Mouse (Mus musculus): ENCODE measurements around the gene Zfp964. TPM values are rescaled to one million over a fixed set of nuclear protein-coding genes. Genes with fewer than 3 reads are reported as not detected.
"Not testable (repeated sequence)": the region's sequence is repeated elsewhere in the genome, so short reads cannot be mapped to it uniquely, and the experiment has no call there.

Zfp964 gene
- polyA plus RNA-seq (2016; fragmentation: Nextera tagmentation; extraction: Ambion mirVana), result 1.6 and 1.8 TPM in 2 replicates

- no peaks in the 10 kb centered on the region for H3K9me3 ChIP-seq (replicated peaks)
- H3K27ac ChIP-seq, result peak within 1 kb of the TSS; percentile 93
- WGBS, result under 1% methylated on average over 55 of the region's 55 CpGs
- peaks cover 8% of the 10 kb centered on the region for H3K4me1 ChIP-seq
- H3K4me3 ChIP-seq, result peak within 1 kb of the TSS; percentile 63
- H3K27me3 ChIP-seq (ENCODE audit: low read depth, poor library complexity, severe bottlenecking), result 0 out of 2 replicates have a peak, but pooled peaks cover 4% of the 10 kb centered on the region
- H3K36me3 ChIP-seq, result no peaks in the 10 kb centered on the region; the same call in 1 of the 2 replicates
- DNase-seq (ENCODE audit: low spot score), result peak; percentile 90
These were observed at the start of gene Zfp964 for GRCm38 (mm10) chr8:69654358-69654981. TSS of gene Zfp964 (plus strand) at chr8:69654479.

DNA sequence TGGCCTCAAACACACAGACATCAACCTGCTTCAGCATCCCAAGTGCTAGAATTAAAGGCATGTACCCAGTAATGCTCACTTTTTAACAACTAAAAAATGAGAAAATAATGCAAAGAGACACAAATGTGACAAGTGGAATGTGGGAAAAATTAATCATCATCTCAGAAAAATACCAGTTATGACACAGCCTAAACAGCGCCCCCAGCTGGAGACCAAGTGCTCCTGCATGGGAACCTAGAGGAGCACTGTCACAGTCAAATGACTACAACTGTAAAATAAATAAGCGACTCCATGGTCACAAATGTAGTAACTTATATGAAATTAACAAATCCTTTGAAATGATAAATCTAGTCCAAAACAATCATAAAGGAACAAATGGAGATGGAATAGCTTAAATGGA, 39.6 kb upstream of the Zfp964 start:
- no peak overlapping the region for H3K4me3 ChIP-seq
- no peaks in the 10 kb centered on the region for H3K27me3 ChIP-seq (ENCODE audit: low read depth, poor library complexity, severe bottlenecking)
- 65% methylated on average over 2 of the region's 2 CpGs for WGBS
- H3K27ac ChIP-seq, result no peak overlapping the region
- no peaks in the 10 kb centered on the region for H3K9me3 ChIP-seq (replicated peaks)
- DNase-seq (ENCODE audit: low spot score), result no peak
- no peaks in the 10 kb centered on the region for H3K4me1 ChIP-seq
- peaks cover 96% of the 10 kb centered on the region for H3K36me3 ChIP-seq

GRCm38 (mm10) chr8:69618078-69618477, 36.2 kb upstream of the Zfp964 start:
- H3K27ac ChIP-seq, result no peak overlapping the region
- H3K36me3 ChIP-seq, result peaks cover 71% of the 10 kb centered on the region
- no peaks in the 10 kb centered on the region for H3K27me3 ChIP-seq (ENCODE audit: low read depth, poor library complexity, severe bottlenecking)
- H3K4me3 ChIP-seq, result no peak overlapping the region
- no peaks in the 10 kb centered on the region for H3K9me3 ChIP-seq (replicated peaks)
- whole genome bisulfite sequencing, result 95% methylated on average over 1 of the region's 1 CpGs
- DNase-seq (ENCODE audit: low spot score), result no peak
- no peaks in the 10 kb centered on the region for H3K4me1 ChIP-seq

GRCm38 (mm10) chr8:69625095-69625789, 29.0 kb upstream of the Zfp964 start, which contains the start of gene Zfp868:
TSS of gene Zfp868 (minus strand) at chr8:69625548.
- peak within 1 kb of the TSS; percentile 99 for H3K27ac ChIP-seq
- no peaks in the 10 kb centered on the region for H3K27me3 ChIP-seq (ENCODE audit: low read depth, poor library complexity, severe bottlenecking)
- H3K4me1 ChIP-seq, result peaks cover 6% of the 10 kb centered on the region; the same call in 1 of the 2 replicates
- under 1% methylated on average over 41 of the region's 41 CpGs for WGBS
- peak within 1 kb of the TSS; percentile 76 for H3K4me3 ChIP-seq
- H3K9me3 ChIP-seq (replicated peaks), result no peaks in the 10 kb centered on the region
- peaks cover 11% of the 10 kb centered on the region for H3K36me3 ChIP-seq
- DNase-seq (ENCODE audit: low spot score), result peak; percentile 98

DNA sequence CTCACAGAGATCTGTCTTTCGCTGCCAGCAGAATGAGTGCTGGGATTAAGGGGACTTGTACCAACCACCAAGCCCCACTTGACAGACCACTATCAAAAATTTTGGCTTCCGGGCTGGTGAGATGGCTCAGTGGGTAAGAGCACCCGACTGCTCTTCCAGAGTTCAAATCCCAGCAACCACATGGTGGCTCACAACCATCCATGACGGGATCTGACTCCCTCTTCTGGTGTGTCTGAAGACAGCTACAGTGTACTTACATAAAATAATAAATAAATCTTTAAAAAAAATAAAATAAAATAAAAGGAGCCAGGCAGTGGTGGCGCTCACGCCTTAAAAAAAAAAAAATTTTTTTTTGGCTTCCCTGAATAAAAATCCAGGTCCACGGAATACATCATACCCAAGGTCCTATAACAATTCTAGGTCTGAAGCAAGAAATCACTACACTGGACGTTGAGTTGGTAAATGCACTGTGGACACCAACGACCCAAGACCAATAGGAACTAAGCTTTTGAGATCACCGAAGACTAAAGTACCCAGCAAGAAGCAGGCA, 396 bp upstream of the Zfp964 start:
- H3K36me3 ChIP-seq, result no peaks in the 10 kb centered on the region
- 51% methylated on average over 10 of the region's 10 CpGs for WGBS
- H3K27ac ChIP-seq, result peak overlapping the region; percentile 93

DNA sequence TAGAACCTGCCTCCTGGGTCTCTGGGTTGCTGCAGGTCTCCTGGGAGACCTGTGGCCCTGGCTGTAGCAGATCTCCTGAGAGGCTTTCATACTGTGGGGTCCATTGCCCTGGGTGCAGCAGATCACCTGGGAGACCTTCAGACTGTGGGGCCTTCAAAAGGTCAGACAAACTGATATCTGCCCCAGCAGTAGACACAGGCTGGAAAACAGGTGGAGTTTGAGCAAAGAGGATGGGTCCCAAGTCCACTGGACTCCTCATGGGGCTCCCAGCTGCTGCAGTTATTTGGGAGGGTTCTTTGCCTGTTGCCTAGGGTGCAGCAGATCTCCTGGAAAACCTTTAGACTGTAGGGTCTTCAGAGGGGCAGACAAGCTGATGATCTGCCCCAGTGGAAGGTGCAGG, 7.0 kb downstream of the Zfp964 start:
- H3K4me1 ChIP-seq, result no peaks in the 10 kb centered on the region
- DNase-seq (ENCODE audit: low spot score), result no peak
- H3K4me3 ChIP-seq, result no peak overlapping the region
- H3K27me3 ChIP-seq (ENCODE audit: low read depth, poor library complexity, severe bottlenecking), result no peaks in the 10 kb centered on the region
- peaks cover 28% of the 10 kb centered on the region for H3K36me3 ChIP-seq
- peaks cover 3% of the 10 kb centered on the region; the same call in 1 of the 2 replicates for H3K9me3 ChIP-seq (replicated peaks)
- H3K27ac ChIP-seq, result no peak overlapping the region

More for the DNA sequence above, 396 bp upstream of the Zfp964 start:
- no peaks in the 10 kb centered on the region for H3K9me3 ChIP-seq (replicated peaks)
- H3K4me3 ChIP-seq, result peak overlapping the region; percentile 63
- peaks cover 8% of the 10 kb centered on the region for H3K4me1 ChIP-seq
- 0 out of 2 replicates have a peak, but pooled peaks cover 4% of the 10 kb centered on the region for H3K27me3 ChIP-seq (ENCODE audit: low read depth, poor library complexity, severe bottlenecking)
- no peak for DNase-seq (ENCODE audit: low spot score)

DNA sequence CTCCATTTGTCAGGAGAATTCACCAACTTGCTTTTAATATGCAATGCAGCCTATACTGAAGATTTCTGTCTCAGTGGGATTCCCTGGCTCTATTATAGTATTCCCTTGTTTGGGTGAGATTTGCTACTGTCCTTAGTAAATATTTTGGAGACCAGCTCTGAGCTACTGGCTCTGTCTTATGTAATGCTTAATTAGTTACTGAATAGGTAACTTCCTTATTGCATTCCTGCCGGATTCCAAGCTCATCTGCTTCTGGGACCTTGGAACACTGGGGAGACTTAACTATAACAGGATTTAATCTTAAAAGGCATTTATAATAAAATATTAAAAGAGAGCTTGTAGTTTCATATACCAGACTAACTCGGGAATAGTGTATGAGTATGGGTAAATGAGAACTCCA, 10.8 kb downstream of the Zfp964 start:
- peaks cover 22% of the 10 kb centered on the region for H3K36me3 ChIP-seq
- 82% methylated on average over 2 of the region's 2 CpGs for WGBS
- DNase-seq (ENCODE audit: low spot score), result not testable (repeated sequence)

GRCm38 (mm10) chr8:69701810-69702209, 47.5 kb downstream of the Zfp964 start:
- Histone ChIP-seq H3K4me3 (no peak overlapping the region), H3K9me3 (replicated peaks) (no peaks in the 10 kb centered on the region), H3K27me3 (ENCODE audit: low read depth, poor library complexity, severe bottlenecking) (no peaks in the 10 kb centered on the region), H3K27ac (no peak overlapping the region), H3K36me3 (peaks cover 48% of the 10 kb centered on the region), H3K4me1 (no peaks in the 10 kb centered on the region)
- WGBS, result 71% methylated on average over 6 of the region's 6 CpGs
- DNase-seq (ENCODE audit: low spot score), result no peak

More for the DNA sequence above, 10.8 kb downstream of the Zfp964 start:
- not testable (repeated sequence) for H3K4me1 ChIP-seq; H3K4me3 ChIP-seq; H3K27me3 ChIP-seq (ENCODE audit: low read depth, poor library complexity, severe bottlenecking); H3K9me3 ChIP-seq (replicated peaks); H3K27ac ChIP-seq

- 95% methylated on average over 10 of the region's 10 CpGs for WGBS
- not testable (repeated sequence) for H3K27ac ChIP-seq; H3K4me3 ChIP-seq; H3K4me1 ChIP-seq; H3K9me3 ChIP-seq (replicated peaks); H3K27me3 ChIP-seq (ENCODE audit: low read depth, poor library complexity, severe bottlenecking); DNase-seq (ENCODE audit: low spot score)
- H3K36me3 ChIP-seq, result peaks cover 84% of the 10 kb centered on the region
These were observed 56.3 kb downstream of the Zfp964 start, which contains the start of gene Zfp869 for GRCm38 (mm10) chr8:69710624-69711023. TSS of gene Zfp869 (minus strand) at chr8:69710724.

DNA sequence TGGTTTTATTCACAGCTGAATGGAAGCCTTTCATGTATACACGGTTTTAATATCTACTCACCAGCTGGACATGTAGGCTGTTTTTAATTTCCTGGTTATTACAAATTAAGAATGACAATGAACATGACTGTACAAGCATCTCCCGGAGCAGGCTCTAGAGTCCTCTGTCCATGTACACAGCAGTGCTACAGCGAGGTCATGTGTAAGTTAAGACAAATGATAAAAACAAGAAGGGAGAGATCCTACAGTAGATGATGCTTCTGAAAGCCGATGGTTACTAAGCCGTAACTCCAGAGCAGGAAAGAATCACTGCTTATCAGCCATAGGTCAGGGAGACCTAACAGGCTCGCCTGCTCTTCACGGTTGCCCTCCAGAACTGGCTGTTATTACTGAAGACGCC, 59.2 kb downstream of the Zfp964 start:
- 91% methylated on average over 8 of the region's 8 CpGs for WGBS
- Histone ChIP-seq H3K4me1 (peaks cover 10% of the 10 kb centered on the region), H3K9me3 (replicated peaks) (no peaks in the 10 kb centered on the region), H3K27me3 (ENCODE audit: low read depth, poor library complexity, severe bottlenecking) (no peaks in the 10 kb centered on the region), H3K27ac (no peak overlapping the region), H3K4me3 (no peak overlapping the region), H3K36me3 (peaks cover 55% of the 10 kb centered on the region)
- no peak for DNase-seq (ENCODE audit: low spot score)

GRCm38 (mm10) chr8:69715366-69715765, 61.1 kb downstream of the Zfp964 start:
- no peak overlapping the region for H3K27ac ChIP-seq
- no peaks in the 10 kb centered on the region for H3K27me3 ChIP-seq (ENCODE audit: low read depth, poor library complexity, severe bottlenecking)
- DNase-seq (ENCODE audit: low spot score), result no peak
- H3K4me1 ChIP-seq, result peaks cover 10% of the 10 kb centered on the region
- WGBS, result 90% methylated on average over 6 of the region's 6 CpGs
- no peaks in the 10 kb centered on the region for H3K9me3 ChIP-seq (replicated peaks)
- H3K36me3 ChIP-seq, result peaks cover 37% of the 10 kb centered on the region
- H3K4me3 ChIP-seq, result peak overlapping the region; percentile 80

All from limb, embryonic 10.5 days (tissue).